Mouse (Mus musculus) thymus, postnatal 10 days (tissue): ENCODE results near the gene S100a3.

Experiments used
- DNase-seq, 2 experiments: peaks; one replicate each; pipeline ENCODE4 v3.0.0; 2021; ENCODE audit warnings: low spot score in 2 of 2

S100a3 gene

DNA sequence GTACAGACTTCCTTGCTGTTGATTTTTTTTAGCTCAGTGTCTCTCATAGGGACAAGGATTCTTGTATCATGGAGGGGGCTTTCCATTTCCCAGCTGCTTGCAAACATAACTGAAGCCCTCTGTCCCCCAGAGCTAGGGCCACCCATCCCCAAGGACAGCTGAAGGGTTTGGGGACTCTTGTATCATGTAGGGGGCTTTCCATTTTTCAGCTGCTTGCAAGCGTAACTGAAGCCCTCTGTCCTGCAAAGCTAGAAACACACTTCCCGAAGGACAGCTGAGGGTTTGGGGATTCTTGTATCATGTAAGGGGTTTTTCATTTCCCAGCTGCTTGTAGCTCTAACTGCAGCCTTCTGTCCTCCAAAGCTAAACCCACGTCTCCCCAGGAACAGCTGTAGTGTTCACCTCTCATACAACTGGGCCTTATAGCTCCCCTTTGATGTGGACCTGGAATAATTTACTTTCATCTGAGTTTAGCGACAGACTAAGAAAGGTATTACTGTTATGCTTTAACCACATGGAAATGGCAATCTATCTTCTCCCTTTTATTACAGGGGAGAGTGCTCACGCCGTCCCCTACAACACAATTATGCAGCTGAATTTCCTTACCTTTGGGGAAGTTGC lies at the start of gene S100a3:
TSS of gene S100a3 (plus strand) at position 571 of the 621 bp plus-strand sequence.
- no peak for DNase-seq

DNA sequence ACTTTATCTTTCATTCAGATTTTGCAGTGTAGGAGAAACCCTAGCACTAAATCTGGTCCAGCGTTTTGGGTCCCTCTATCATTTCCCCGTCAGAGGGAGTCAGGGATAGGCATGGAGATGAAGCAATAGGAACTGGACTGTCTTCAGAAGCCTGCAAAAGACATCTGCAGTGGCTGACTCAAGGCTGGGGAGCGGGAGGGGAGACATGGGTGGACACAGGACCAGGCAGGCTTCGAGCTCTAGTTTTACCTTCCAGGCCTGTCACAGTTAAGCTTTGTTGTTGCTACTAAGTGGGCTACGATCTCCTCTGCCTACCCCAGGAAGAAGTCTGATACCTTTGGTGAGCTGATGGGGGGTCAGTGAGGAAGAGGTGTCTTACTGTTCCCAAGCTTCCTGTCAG lies 48.1 kb upstream of the S100a3 start:
- DNase-seq = no peak

DNA sequence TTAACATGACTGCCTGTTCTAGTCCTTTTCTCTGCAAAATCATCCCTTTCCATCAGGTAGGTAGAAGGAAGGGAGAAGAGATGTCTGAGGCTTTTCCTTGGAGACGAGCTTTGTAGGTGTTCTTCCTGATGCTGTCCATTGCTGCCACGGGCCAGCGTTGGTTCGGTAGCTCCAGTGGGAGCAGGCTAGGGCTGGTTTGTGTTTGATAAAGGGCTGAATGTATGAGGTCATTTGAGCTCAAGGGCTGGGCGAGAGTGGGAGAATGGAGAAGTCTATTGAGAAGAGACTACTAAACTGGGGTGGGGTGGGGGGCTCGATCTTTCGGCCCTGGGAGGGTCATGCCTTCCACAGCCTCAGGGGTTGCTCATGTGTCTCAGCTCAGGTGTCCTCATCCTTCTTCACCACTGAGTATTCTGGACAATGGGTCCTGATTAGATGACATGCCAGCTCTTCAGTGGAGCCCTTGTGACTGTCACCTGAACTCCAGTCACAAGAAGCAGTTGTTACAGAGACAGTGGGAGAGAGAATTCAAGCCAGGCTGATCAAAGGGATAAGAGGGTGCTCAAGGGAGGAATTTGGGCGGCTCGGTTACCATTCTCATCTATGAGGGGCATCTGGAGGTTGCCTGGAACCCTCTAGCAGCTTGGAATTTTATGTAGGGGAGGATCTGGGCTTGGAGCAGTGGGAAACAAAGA lies 47.3 kb upstream of the S100a3 start:
- DNase-seq = no peak

DNA sequence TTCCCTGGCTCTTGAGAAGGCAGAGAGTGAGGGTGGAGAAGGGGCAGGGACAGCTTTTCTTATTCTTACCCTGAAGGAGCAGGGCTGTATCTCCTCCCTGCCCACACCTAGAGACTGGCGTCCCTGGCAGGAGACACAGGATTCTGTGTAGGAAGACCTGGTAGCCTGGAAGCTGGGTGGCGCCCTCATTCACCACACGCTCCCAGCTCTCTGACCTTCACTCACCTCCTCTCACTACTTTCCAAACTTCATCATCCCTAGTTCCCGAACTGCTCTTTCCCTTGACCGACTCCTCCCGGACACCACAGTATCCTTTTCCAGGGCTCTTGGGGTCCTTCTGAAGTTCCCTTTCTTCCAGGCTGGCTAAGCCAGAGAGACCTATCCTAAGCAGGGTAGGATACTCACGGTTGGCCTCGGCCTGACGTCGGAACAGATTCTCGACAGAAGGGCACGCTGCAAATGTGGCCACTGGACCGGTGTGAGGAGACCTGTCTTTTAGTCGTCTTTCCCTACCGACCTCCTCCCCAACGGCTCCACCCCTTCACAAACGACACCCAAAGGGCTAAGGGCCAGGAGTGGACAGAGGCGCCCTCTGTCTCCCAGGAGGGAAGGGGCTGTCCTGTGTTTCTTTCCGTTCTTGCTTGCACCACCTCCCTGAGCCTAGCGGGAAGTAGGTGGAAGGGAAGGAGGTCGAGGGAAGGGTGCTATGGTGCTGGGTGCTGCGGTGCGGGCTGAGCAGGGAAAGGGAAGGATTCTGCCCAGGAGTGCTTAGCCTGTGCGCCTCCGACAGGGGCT lies 46.4 kb upstream of the S100a3 start, which contains the start of the genes S100a1 and S100a13:
TSS of gene S100a1 (minus strand) at position 597 of the 795 bp plus-strand sequence.
TSS of gene S100a13 (plus strand) at position 640 of the 795 bp plus-strand sequence.
- no peak for DNase-seq

DNA sequence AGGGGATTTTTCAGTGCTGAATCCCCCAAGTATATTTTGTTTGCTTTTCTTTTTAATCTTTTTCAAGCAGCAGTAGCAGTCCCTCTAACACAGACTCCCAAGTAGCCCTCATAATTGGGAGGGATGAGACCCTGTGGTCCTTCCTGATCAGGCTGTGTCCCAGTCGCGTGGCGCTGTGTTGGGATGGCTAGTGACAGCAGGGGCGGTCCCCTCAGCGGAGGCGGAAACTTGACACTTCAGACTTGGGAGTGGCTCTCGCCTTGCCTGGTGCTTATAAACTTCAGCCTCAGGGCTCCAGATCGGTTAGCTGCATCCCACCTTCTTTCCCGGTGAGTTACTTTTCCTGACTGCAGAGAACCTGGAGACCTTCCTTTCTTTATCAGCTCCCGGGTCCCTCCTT lies 45.7 kb upstream of the S100a3 start:
- DNase-seq = peak; percentile 41 to 58

DNA sequence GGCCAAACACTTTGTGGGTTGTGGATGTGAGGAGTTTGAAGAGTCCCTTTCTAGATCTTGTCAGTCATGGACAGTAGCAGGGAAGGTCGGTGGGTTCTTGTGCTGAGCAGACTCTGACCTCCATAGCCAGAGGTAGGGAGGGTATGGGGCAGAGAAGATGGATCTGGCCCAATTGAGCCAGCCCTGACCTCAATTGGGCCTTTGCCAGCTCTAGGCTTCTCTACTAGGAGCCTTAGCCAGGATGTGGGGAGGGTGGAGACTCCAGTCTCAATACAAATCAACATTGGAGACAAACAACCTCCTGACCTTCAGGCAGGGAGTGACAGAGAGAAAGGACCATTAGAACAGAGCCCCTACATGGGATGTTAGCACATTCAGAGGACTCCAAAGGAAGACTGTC lies 45.1 kb upstream of the S100a3 start:
- DNase-seq = no peak

DNA sequence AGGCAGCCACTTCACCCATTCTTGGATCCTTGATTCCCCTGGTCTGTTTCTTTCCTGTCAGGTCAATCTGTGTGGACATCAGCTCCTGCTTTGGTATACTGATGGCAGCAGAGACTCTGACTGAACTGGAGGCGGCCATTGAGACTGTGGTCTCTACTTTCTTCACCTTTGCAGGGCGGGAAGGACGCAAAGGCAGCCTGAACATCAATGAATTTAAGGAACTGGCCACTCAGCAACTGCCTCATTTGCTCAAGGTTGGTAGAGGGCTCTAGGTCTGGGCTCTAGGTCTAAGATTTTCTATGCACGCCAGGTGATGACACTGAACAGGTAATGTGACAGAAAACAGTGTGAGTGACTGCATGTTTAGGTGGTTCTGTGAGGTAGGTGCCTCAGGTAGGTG lies 44.6 kb upstream of the S100a3 start:
- DNase-seq = no peak

DNA sequence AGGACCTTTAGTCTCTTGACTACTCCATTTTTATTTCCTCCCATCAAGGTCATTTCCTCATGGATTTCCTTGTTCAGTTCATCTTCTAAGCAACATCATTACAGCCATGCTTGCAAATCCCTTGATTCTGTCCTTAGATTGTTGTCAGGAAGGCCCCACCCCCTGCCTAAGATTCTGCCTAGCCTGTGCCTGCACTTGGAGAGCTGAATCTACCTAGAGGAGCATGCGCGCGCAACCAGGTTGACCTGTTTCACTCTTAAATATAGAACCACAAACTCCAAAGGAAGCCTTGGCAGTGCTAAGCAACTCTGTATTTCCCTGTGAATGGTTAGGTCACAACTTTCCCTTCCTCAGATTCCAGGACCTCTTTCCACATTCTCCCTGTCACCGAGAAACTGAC lies 42.7 kb upstream of the S100a3 start:
- no peak for DNase-seq

DNA sequence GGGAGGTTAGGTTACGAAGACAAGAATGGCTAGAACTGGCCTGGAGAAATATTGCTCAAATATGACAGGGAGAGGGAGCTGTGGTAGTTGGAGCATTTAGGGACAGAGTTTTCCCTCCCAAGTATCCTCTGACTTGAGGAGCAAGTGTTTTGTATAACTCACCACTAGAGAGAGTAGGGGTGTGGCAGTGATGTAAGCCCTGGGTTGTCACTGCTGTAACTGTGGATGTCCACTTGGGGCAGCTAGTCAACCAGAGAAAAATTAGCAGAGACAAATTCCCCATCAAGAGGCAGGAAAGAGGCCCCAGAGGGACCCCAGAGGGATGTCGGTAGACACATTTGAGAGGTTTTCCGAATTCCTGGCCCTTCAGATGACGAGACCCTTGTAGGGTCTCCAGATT lies 35.0 kb upstream of the S100a3 start:
- no peak for DNase-seq

DNA sequence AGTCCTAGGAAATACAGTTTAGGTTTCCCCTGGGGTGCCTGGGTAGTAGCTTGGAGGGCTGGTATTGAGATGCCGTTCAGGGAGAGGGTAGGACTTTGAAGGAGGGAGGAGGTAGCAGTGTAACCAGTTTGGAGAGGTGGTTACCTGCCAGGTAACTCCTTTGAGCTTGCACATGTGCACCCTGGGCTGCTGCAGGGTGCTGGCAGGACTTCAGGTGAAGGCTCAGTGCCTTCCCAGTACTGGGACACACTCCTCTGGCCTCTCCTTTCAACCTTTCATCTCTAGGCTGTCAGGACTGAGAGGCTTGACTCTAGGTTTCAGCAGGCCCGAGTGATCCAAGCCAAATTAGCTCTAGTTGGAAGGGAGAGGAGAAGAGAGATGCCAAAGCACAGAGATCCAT lies 34.3 kb upstream of the S100a3 start:
- DNase-seq = no peak

DNA sequence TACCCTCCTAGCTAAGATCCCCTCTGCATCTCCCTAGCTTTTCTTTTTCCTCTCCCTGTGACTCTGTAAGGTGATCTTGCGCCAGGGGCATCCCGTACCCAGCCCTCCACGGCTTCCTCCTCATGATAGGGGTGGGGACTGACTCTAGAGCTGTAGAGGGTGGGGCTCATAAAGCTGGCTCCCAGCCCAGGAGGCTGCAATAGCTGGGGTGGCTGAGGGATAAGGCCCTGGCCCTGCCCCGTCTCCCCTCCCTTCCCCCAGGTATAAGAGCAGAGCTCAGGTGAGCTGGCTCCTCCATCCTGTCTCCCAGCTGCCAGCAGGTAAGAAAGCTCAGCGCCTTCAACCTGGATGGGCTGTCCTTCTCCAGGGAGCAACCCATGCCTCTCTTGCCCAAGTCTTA lies 33.8 kb upstream of the S100a3 start, which contains the start of gene S100a14:
TSS of gene S100a14 (plus strand) at position 277 of the 400 bp plus-strand sequence.
- DNase-seq = no peak

DNA sequence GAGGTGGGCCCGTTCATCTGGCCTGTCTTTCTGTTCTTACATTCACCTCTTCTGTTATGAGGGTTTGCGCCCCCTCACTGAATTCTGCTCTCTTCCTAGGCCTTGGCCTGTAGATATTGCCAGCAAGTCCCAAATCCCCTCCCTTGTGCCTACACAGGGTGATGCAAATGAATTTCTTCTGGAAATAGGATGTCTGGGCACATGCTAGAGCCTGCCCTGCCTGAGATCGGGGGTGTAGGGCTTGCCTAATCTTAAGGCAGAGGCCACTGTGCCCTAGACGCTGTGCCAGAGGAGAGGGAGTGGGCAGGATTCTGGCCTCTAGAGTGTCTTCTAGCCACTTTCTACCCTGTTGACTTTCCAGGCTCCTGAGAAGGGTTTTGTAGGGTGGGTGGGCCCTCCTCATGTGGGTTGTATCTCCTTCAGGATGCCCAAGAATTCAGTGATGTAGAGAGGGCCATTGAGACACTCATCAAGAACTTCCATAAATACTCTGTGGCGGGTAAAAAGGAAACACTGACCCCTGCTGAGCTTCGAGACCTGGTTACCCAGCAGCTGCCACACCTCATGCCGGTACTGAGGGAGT lies 33.0 kb upstream of the S100a3 start:
- no peak for DNase-seq

DNA sequence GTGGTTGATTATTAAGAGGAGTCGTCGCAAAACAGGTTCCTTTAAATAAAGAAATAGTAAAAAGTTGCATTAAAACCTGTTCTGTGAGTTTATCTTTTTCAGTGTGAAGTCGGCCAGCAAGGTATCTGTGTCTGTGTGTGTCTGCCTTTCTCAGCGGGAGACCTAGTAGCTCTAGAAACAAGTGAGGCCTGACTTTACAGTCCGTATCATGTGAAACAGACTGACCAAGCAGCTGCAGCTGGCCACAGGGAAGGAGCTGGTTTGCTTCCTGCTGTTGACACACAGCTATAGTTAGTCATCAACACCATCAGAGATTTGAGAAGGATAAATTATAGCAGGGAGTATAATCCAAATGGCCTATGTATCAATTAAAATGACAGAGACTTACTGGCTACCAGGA lies 28.7 kb upstream of the S100a3 start:
- DNase-seq = no peak

DNA sequence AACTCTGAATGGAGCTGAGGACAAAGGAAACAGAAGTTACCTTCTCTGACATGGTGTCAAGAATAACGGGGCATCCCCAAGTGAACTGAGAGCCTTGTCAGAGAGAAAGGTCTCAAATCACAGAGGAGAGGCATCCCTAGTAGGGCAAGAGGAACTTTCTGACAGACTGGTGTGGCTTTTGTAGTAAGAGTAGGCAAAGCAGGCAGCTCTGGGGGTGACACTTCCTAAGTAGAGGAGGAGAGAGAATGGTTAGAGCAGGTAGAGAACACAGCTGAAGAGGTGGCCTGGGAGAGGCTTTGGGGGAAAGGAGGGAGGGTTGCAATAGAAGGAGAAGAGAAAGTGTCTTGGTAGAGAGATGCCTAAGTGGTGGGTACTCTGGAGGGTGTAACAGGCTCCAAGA lies 24.9 kb upstream of the S100a3 start:
- DNase-seq = no peak

DNA sequence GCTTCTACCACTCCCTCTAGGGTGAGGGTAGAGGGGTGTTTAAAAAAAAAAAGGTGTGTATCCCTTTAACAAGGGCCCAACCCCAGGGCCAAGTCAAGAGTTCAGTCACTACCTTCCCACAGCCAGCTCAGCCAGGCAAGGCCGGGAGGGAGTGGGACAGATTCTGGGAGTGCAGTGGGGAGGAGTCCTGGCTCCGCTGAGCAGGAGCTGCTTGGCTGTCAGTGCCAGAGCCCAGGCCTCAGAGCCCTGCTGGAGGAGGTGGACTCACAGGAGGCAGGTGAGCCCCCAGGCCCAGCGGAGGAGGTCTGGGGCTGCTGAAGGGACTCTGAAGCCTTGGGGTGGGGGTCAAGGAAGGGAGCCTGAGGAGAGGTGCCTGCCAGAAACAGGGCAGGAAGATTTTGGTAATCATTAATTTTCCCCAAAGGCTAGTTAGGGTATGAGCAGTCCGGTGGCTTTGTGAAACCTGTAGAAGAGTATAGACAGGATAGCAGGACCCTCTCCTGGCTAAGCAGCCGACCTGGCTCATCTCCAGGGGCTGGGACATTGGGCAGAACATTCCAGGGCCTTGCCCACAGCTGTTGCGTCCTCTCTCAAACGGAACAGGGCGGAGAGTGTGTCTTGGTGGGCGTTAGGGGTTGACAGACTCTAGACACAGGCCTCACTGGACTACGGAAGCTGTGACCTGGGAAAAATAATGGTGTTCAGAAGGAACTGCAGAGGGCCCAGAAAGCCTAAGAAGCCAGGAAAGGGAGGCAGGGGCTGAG lies 23.1 kb upstream of the S100a3 start, which contains the start of gene S100a16:
TSS of gene S100a16 (plus strand) at position 114 of the 764 bp plus-strand sequence.
- no peak for DNase-seq

DNA sequence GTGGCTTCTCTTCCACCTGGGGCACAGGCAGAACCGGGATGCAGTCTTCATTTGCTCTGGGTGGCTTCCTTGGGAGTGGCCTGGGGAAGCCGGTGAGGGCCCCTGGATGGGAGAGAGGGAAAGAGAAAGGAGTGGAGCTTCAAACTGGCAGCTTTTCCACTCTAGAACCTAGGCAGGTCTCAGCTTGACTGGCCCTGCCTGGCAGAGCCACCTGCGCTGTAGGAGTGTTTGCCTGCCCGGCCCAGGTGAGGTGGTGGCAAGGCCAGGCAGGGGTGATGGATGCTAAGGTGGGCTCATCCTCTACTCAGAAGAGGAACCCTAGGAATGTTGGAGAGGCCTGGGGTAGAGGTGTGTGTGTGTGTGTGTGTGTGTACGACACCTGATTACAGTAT lies 22.5 kb upstream of the S100a3 start:
- DNase-seq = no peak

DNA sequence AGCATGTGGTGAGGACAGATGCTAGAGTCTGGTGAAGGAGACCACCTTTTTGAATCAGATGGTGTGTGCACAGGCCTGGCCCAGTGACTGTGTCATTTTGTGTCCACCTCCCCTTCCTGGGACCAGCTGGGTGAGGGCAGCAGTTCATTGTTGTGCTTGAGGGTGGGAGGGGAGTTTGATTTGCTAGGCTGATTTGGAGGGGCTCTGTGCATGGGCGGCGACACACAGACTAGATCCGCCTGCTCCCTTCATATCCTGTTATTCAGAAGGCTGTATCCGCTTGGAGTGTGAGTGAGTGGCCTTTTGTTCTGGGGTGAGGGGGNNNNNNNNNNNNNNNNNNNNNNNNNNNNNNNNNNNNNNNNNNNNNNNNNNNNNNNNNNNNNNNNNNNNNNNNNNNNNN lies 19.5 kb upstream of the S100a3 start:
- no peak for DNase-seq

DNA sequence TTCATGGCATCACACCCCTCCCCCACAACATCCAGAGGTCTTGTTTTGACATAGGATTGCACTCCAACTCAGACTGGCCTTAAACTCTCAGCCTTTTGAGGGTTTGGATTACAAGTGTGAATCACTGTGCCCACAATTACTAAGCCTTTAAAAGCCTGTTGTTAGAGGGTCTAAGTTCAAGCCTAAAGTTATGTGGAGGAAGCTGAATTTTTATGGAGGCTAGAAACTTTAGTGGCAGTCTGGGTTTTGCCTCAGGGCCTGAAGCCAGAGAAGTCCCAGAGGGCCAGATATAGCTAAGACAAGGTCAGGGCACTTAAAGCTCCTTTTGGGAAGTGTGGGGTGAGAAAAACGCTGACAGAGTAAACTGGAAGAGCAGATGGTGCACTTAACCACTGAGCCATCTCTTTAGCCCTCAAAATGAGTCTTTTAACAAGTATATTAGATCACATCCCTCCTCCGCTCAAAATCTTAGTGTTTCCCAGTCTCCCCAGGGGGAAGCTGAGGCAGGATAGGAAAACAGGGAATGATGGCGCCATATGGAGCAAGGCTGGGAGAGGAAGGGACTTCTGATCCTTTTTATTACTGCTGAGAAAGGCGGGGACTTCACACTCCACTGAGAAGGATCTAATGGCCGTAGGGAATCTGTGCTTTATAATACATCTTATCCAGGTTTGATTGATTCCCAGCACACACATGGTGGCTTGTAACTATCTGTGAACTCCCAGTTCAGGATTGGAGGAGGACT lies 10.5 kb upstream of the S100a3 start:
- no peak for DNase-seq

DNA sequence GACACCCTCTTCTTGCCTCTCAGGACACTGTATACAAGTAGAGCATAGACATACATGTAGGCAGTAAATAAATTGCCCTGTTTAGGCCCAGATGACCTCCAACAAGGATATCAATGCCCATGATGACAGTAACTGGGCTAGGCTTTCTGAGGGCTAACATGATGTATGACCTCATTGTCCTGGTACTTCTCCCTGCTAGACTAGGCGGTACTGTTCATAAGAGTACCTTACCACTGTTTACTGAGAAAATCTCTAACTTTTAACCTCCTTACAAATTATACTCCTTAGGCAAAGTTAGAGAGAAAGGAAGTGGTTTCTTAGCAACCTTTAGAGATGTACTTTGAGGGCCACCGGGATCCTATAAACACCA lies 10.0 kb upstream of the S100a3 start:
- no peak for DNase-seq

DNA sequence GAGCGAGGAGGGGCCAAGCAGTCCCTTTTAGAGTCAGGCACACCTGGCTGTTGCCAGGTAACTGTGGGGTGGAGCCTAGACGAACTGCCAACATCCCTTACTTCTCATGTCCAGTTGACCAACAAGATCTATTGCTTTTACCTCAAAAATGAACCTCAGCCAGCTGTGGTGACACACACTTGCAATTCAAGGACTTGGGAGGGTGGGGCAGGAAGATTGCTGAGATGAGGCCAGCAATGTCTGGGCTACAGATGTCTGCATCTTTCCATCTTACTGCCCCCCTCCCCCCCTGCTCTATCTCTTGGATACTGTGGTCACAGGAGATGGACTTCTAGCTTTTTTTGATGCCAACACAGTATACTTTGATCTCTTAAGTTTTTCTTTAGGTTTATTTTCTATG lies 8.1 kb upstream of the S100a3 start:
- no peak for DNase-seq

DNA sequence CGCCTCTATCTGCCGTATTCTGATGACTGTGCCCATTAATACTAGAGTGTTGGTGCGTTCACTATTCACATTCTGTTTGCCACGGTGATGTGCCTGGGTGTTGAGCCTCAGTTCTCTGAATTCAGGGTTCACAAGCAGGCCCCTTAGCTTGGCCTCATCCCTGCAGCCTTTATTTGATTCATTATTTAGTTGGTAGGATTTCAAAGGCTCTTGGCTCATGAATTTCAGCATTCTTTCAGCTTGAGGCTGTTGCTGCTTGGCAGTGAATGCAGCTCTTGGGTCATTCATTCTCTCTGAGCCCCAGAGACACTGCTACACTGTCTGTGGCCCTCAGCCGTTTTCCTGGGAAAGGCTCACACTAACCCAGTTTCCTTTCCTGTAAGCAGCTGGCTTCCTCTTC lies 4.4 kb upstream of the S100a3 start:
- DNase-seq = no peak
